Mouse (Mus musculus) neural tube, embryonic 12.5 days (tissue): Measurements from ENCODE around the gene Kri1. TPM values are rescaled to one million over a fixed set of nuclear protein-coding genes. Genes with fewer than 3 reads are reported as not detected.
"Not testable (repeated sequence)": the region's sequence is repeated elsewhere in the genome, so short reads cannot be mapped to it uniquely, and the experiment has no call there.

Source experiments
- ATAC-seq: fragments of 200-750 bp; cut with Nextera tagmentation; 2 replicates; pipeline ENCODE4 v1.8.0; 2017; ENCODE audit warnings: low read depth, mild to moderate bottlenecking, moderate TSS enrichment, moderate library complexity; ENCODE audit not compliant: low FRiP score
- H3K27ac ChIP-seq: fragments of 300-500 bp; sonication (generic); 2 replicates; pipeline ENCODE4 v1.5.1; 2016
- H3K27me3 ChIP-seq: fragments of 300-500 bp; sonication (generic); replicated peaks from 2 replicates; pipeline ENCODE4 v1.6.1; 2016; ENCODE audit warnings: mild to moderate bottlenecking
- H3K36me3 ChIP-seq: fragments of 300-500 bp; sonication (generic); 2 replicates; pipeline ENCODE4 v1.6.1; 2016; ENCODE audit warnings: mild to moderate bottlenecking
- H3K4me1 ChIP-seq: fragments of 300-500 bp; sonication (generic); 2 replicates; pipeline ENCODE4 v1.6.1; 2016
- H3K4me2 ChIP-seq: fragments of 300-500 bp; sonication (generic); replicated peaks from 2 replicates; pipeline ENCODE4 v1.6.1; 2016; ENCODE audit warnings: mild to moderate bottlenecking
- H3K4me3 ChIP-seq: fragments of 300-500 bp; sonication (generic); 2 replicates; pipeline ENCODE4 v1.5.1; 2016
- H3K9ac ChIP-seq: fragments of 300-500 bp; sonication (generic); 2 replicates; pipeline ENCODE4 v1.6.1; 2016; ENCODE audit warnings: mild to moderate bottlenecking
- H3K9me3 ChIP-seq: fragments of 300-500 bp; sonication (generic); 2 replicates; pipeline ENCODE4 v1.6.1; 2016; ENCODE audit warnings: mild to moderate bottlenecking
- WGBS: fragments of 180-500 bp; shearing (Covaris S2); methylation state at CpG from one replicate; pipeline ENCODE4 v1.1.7; 2016; 5-methylcytosine and 5-hydroxymethylcytosine counted together
- polyA plus RNA-seq: library from polyadenylated mRNA; unstranded; fragments of >200 nt; fragmentation: Nextera tagmentation; extraction: Ambion mirVana; gene quantifications from 2 replicates; pipeline ENCODE4 v1.2.1, GENCODE M21; 2016

Gene Kri1
- polyA plus RNA-seq, 1 experiment from 2014 or later, result 18.0 TPM

- peak overlapping the region; percentile 89 for H3K4me2 ChIP-seq
- WGBS, result 72% methylated on average over 3 of the region's 3 CpGs
- peak overlapping the region; percentile 70; the same call in 1 of the 2 replicates for H3K4me3 ChIP-seq
- no peak for ATAC-seq
- peaks cover 32% of the 10 kb centered on the region for H3K4me1 ChIP-seq
- H3K27me3 ChIP-seq, result no peaks in the 10 kb centered on the region
- no peak overlapping the region for H3K27ac ChIP-seq
- H3K9me3 ChIP-seq, result no peaks in the 10 kb centered on the region
- peak overlapping the region; percentile 71; the same call in 1 of the 2 replicates for H3K9ac ChIP-seq
- peaks cover 22% of the 10 kb centered on the region for H3K36me3 ChIP-seq
Observed at GRCm38 (mm10) chr9:21286753-21287152, 1.0 kb downstream of the Kri1 start.

- H3K36me3 ChIP-seq, result peaks cover 47% of the 10 kb centered on the region
Observed at GRCm38 (mm10) chr9:21283994-21284393, 3.8 kb downstream of the Kri1 start.

DNA sequence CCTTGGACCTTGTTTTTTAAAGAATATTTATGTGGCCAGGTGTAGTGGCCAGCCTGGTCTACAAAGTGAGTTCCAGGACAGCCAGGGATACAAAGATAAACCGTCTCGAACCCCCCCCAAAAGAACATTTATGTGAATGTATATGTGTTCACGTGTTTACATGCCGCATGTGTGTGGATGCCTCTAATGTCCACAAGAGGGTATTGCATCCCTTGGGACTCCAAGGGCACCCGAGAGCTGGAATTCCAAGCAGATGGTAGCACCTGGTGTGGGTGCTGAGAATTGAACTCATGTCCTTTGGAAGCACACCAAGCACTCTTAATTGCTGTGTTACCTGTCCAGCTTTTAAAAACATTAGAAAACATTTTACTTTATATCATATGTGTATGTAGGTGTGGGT, 4.2 kb downstream of the Kri1 start:
- no peak overlapping the region for H3K9ac ChIP-seq
- no peaks in the 10 kb centered on the region for H3K9me3 ChIP-seq
- WGBS, result 91% methylated on average over 5 of the region's 5 CpGs
- H3K4me3 ChIP-seq, result no peak overlapping the region
- H3K4me2 ChIP-seq, result no peak overlapping the region
- peaks cover 49% of the 10 kb centered on the region for H3K36me3 ChIP-seq
- no peak overlapping the region for H3K27ac ChIP-seq
- H3K27me3 ChIP-seq, result no peaks in the 10 kb centered on the region
- H3K4me1 ChIP-seq, result peaks cover 16% of the 10 kb centered on the region
- no peak for ATAC-seq

More at GRCm38 (mm10) chr9:21283994-21284393, 3.8 kb downstream of the Kri1 start:
- H3K27me3 ChIP-seq, result no peaks in the 10 kb centered on the region
- peaks cover 20% of the 10 kb centered on the region for H3K4me1 ChIP-seq
- no peak overlapping the region for H3K4me2 ChIP-seq
- WGBS, result 87% methylated on average over 3 of the region's 3 CpGs
- H3K9me3 ChIP-seq, result no peaks in the 10 kb centered on the region
- H3K9ac ChIP-seq, result no peak overlapping the region
- ATAC-seq, result no peak
- no peak overlapping the region for H3K27ac ChIP-seq
- H3K4me3 ChIP-seq, result no peak overlapping the region

GRCm38 (mm10) chr9:21277776-21278175, 10.0 kb downstream of the Kri1 start:
- H3K4me2 ChIP-seq, result no peak overlapping the region
- no peak for ATAC-seq
- WGBS, result 95% methylated on average over 5 of the region's 5 CpGs
- no peak overlapping the region for H3K9ac ChIP-seq
- H3K27ac ChIP-seq, result no peak overlapping the region
- no peaks in the 10 kb centered on the region for H3K4me1 ChIP-seq
- H3K9me3 ChIP-seq, result no peaks in the 10 kb centered on the region
- peaks cover 84% of the 10 kb centered on the region for H3K36me3 ChIP-seq
- H3K27me3 ChIP-seq, result no peaks in the 10 kb centered on the region
- no peak overlapping the region for H3K4me3 ChIP-seq

DNA sequence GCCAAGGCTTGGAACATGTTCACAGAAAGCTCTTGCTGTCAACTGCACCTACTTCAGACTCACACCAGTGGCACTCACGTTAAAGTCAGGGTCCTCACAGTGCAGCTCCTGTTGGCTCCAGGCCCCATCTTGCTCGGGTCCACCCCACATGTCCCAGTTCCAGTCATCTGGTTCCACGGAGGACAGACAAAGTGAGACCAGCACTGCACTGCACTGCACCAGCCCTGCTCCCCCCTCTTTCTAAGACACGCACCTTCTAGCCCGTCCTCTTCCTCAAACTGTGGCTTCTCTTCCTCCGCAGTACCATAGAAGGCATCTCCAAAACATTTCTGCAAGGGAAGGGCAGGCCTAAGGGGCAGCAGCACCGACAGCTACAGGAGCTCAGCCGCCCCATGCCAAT, 11.5 kb downstream of the Kri1 start:
- Histone ChIP-seq H3K36me3 (peaks cover 89% of the 10 kb centered on the region), H3K27me3 (no peaks in the 10 kb centered on the region), H3K4me1 (no peaks in the 10 kb centered on the region), H3K4me2 (no peak overlapping the region), H3K27ac (no peak overlapping the region), H3K9me3 (no peaks in the 10 kb centered on the region), H3K4me3 (no peak overlapping the region), H3K9ac (no peak overlapping the region)
- 90% methylated on average over 8 of the region's 8 CpGs for WGBS
- ATAC-seq, result no peak

GRCm38 (mm10) chr9:21275727-21276126, 12.0 kb downstream of the Kri1 start:
- no peaks in the 10 kb centered on the region for H3K9me3 ChIP-seq
- H3K36me3 ChIP-seq, result peaks cover 89% of the 10 kb centered on the region
- no peak overlapping the region for H3K9ac ChIP-seq
- no peak for ATAC-seq
- H3K4me1 ChIP-seq, result no peaks in the 10 kb centered on the region
- WGBS, result 92% methylated on average over 12 of the region's 12 CpGs
- H3K27ac ChIP-seq, result no peak overlapping the region
- H3K4me2 ChIP-seq, result no peak overlapping the region
- H3K4me3 ChIP-seq, result no peak overlapping the region
- no peaks in the 10 kb centered on the region for H3K27me3 ChIP-seq

DNA sequence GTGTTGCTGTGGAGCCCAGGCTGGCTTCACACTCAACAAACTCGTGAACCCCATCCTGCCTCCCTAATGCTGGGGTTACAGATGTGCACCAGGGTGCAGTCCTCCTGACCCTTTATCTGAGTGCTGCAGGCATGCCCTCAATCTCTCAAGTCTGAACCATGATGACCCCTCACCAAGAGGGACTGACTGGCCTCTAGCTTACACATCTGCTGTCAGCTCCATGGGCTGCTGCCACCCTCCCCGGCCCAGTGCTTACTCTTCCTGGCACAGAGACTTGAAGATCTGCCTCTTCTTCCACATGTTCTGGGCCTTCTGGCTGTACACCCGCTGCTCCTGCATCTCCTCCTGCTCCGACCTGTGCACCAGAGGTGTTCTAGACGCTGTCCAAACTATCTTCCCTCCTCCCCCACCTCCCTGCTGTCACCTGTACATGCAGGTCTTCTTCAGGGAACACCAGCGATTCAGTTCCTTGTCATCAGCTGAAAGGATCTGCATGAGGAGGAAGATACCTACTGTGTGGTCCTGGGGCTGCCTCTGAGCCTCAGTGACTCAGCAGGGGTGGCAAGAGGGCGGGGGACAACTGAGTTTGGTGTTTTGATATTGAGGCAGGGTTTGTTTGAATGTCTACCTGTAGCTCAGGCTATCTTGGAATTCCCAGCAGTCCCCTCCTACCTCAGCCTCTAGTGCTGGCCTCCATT, 12.6 kb downstream of the Kri1 start:
- no peak overlapping the region for H3K4me3 ChIP-seq
- ATAC-seq, result no peak
- H3K4me2 ChIP-seq, result no peak overlapping the region
- peaks cover 91% of the 10 kb centered on the region for H3K36me3 ChIP-seq
- 87% methylated on average over 7 of the region's 7 CpGs for WGBS
- H3K27me3 ChIP-seq, result no peaks in the 10 kb centered on the region
- H3K9me3 ChIP-seq, result no peaks in the 10 kb centered on the region
- H3K4me1 ChIP-seq, result no peaks in the 10 kb centered on the region
- H3K27ac ChIP-seq, result no peak overlapping the region
- no peak overlapping the region for H3K9ac ChIP-seq

- Histone ChIP-seq H3K27me3 (no peaks in the 10 kb centered on the region), H3K4me1 (no peaks in the 10 kb centered on the region), H3K27ac (no peak overlapping the region), H3K4me2 (no peak overlapping the region), H3K9me3 (no peaks in the 10 kb centered on the region), H3K9ac (no peak overlapping the region), H3K4me3 (no peak overlapping the region), H3K36me3 (peaks cover 90% of the 10 kb centered on the region)
- WGBS, result 97% methylated on average over 3 of the region's 3 CpGs
- no peak for ATAC-seq
Observed at GRCm38 (mm10) chr9:21274336-21274735, 13.4 kb downstream of the Kri1 start.

GRCm38 (mm10) chr9:21273520-21274228, 14.1 kb downstream of the Kri1 start:
- no peak overlapping the region for H3K4me2 ChIP-seq
- no peak overlapping the region for H3K9ac ChIP-seq
- no peak overlapping the region for H3K4me3 ChIP-seq
- WGBS, result 89% methylated on average over 7 of the region's 7 CpGs
- no peaks in the 10 kb centered on the region for H3K4me1 ChIP-seq
- no peaks in the 10 kb centered on the region for H3K9me3 ChIP-seq
- peaks cover 92% of the 10 kb centered on the region for H3K36me3 ChIP-seq
- H3K27ac ChIP-seq, result no peak overlapping the region
- no peaks in the 10 kb centered on the region for H3K27me3 ChIP-seq
- no peak for ATAC-seq

- Histone ChIP-seq H3K9me3 (no peaks in the 10 kb centered on the region), H3K27ac (no peak overlapping the region), H3K9ac (no peak overlapping the region), H3K27me3 (no peaks in the 10 kb centered on the region), H3K36me3 (peaks cover 96% of the 10 kb centered on the region), H3K4me1 (no peaks in the 10 kb centered on the region), H3K4me2 (no peak overlapping the region), H3K4me3 (no peak overlapping the region)
- WGBS, result 88% methylated on average over 8 of the region's 8 CpGs
- ATAC-seq, result no peak
Observed at GRCm38 (mm10) chr9:21273094-21273493, 14.7 kb downstream of the Kri1 start.

GRCm38 (mm10) chr9:21272391-21272790, 15.4 kb downstream of the Kri1 start:
- no peaks in the 10 kb centered on the region for H3K4me1 ChIP-seq
- no peak overlapping the region for H3K4me2 ChIP-seq
- no peak overlapping the region for H3K4me3 ChIP-seq
- H3K27ac ChIP-seq, result no peak overlapping the region
- H3K9ac ChIP-seq, result no peak overlapping the region
- ATAC-seq, result no peak
- H3K9me3 ChIP-seq, result no peaks in the 10 kb centered on the region
- 91% methylated on average over 9 of the region's 9 CpGs for WGBS
- peaks cover 90% of the 10 kb centered on the region for H3K36me3 ChIP-seq
- no peaks in the 10 kb centered on the region for H3K27me3 ChIP-seq

- not testable (repeated sequence) for ATAC-seq, H3K9ac ChIP-seq, H3K9me3 ChIP-seq, H3K27me3 ChIP-seq, H3K27ac ChIP-seq, H3K4me3 ChIP-seq, H3K4me2 ChIP-seq
- Histone ChIP-seq H3K36me3 (peaks cover 65% of the 10 kb centered on the region), H3K4me1 (peaks cover 17% of the 10 kb centered on the region)
- WGBS, result 85% methylated on average over 5 of the region's 5 CpGs
Observed at GRCm38 (mm10) chr9:21269590-21269989, 18.2 kb downstream of the Kri1 start.
